Mouse (Mus musculus): ENCODE measurements at regions not wholly inside any gene's neighbourhood (a gene's known extent, or its start where the extent isn't known, plus 50 kb on each side); places are given as distances from the start of the nearest gene placed in this dataset.
A peak's percentile ranks its signal among the peaks of the same experiment; 100 is the strongest.

GRCm38 (mm10) chr3:144020189-144020940, 184.7 kb downstream of the Lmo4 start:
- peak; percentile 32; the same call in 1 of the 2 replicates for ATAC-seq (ENCODE audit: low FRiP score)
- 74% methylated on average over 8 of the region's 8 CpGs for WGBS
- Histone ChIP-seq H3K4me3 (no peak overlapping the region), H3K27ac (0 out of 2 replicates have a peak overlapping the region, but pooled peaks have one; percentile 35), H3K4me1 (0 out of 2 replicates have a peak, but pooled peaks cover under 1% of the 10 kb centered on the region), H3K9me3 (replicated peaks) (no peaks in the 10 kb centered on the region), H3K36me3 (no peaks in the 10 kb centered on the region), H3K27me3 (no peaks in the 10 kb centered on the region), H3K9ac (no peak overlapping the region), H3K4me2 (replicated peaks) (no peak overlapping the region)

- H3K4me3 ChIP-seq = no peak overlapping the region
- H3K27me3 ChIP-seq = no peaks in the 10 kb centered on the region
- no peak overlapping the region for H3K27ac ChIP-seq
- no peaks in the 10 kb centered on the region for H3K4me1 ChIP-seq
- H3K4me2 ChIP-seq (replicated peaks) = no peak overlapping the region
- 64% methylated on average over 2 of the region's 2 CpGs for WGBS
- no peak for ATAC-seq (ENCODE audit: low FRiP score)
- no peaks in the 10 kb centered on the region for H3K36me3 ChIP-seq
- no peak overlapping the region for H3K9ac ChIP-seq
- H3K9me3 ChIP-seq (replicated peaks) = no peaks in the 10 kb centered on the region
Measured at GRCm38 (mm10) chr3:144019293-144019692, 185.7 kb downstream of the Lmo4 start.

- Histone ChIP-seq H3K36me3 (no peaks in the 10 kb centered on the region), H3K9ac (no peak overlapping the region), H3K27ac (no peak overlapping the region), H3K4me2 (replicated peaks) (no peak overlapping the region), H3K27me3 (no peaks in the 10 kb centered on the region), H3K4me3 (no peak overlapping the region), H3K9me3 (replicated peaks) (no peaks in the 10 kb centered on the region), H3K4me1 (no peaks in the 10 kb centered on the region)
- ATAC-seq (ENCODE audit: low FRiP score) = no peak
- 79% methylated on average over 4 of the region's 4 CpGs for WGBS
Measured at GRCm38 (mm10) chr3:144018559-144018958, 186.5 kb downstream of the Lmo4 start.

GRCm38 (mm10) chr3:144015236-144015635, 189.8 kb downstream of the Lmo4 start:
- WGBS = 85% methylated on average over 3 of the region's 3 CpGs

GRCm38 (mm10) chr3:144013481-144014125, 191.4 kb downstream of the Lmo4 start:
- Histone ChIP-seq H3K27ac (no peak overlapping the region), H3K9ac (no peak overlapping the region), H3K27me3 (no peaks in the 10 kb centered on the region), H3K9me3 (replicated peaks) (no peaks in the 10 kb centered on the region), H3K4me2 (replicated peaks) (no peak overlapping the region), H3K4me3 (no peak overlapping the region), H3K36me3 (no peaks in the 10 kb centered on the region), H3K4me1 (peaks cover 17% of the 10 kb centered on the region)
- 62% methylated on average over 8 of the region's 8 CpGs for WGBS
- no peak for ATAC-seq (ENCODE audit: low FRiP score)

More at GRCm38 (mm10) chr3:144015236-144015635, 189.8 kb downstream of the Lmo4 start:
- Histone ChIP-seq H3K27ac (no peak overlapping the region), H3K4me2 (replicated peaks) (no peak overlapping the region), H3K4me3 (no peak overlapping the region), H3K4me1 (peaks cover 17% of the 10 kb centered on the region), H3K9ac (no peak overlapping the region), H3K9me3 (replicated peaks) (no peaks in the 10 kb centered on the region), H3K36me3 (no peaks in the 10 kb centered on the region), H3K27me3 (no peaks in the 10 kb centered on the region)
- no peak for ATAC-seq (ENCODE audit: low FRiP score)

GRCm38 (mm10) chr3:144012820-144013219, 192.2 kb downstream of the Lmo4 start:
- no peak overlapping the region for H3K27ac ChIP-seq
- no peak overlapping the region for H3K4me2 ChIP-seq (replicated peaks)
- H3K9ac ChIP-seq = no peak overlapping the region
- no peak for ATAC-seq (ENCODE audit: low FRiP score)
- no peak overlapping the region for H3K4me3 ChIP-seq
- no peaks in the 10 kb centered on the region for H3K27me3 ChIP-seq
- WGBS = 60% methylated on average over 6 of the region's 6 CpGs
- peaks cover 17% of the 10 kb centered on the region for H3K4me1 ChIP-seq
- H3K36me3 ChIP-seq = no peaks in the 10 kb centered on the region
- H3K9me3 ChIP-seq (replicated peaks) = no peaks in the 10 kb centered on the region

GRCm38 (mm10) chr3:144012173-144012572, 192.8 kb downstream of the Lmo4 start:
- Histone ChIP-seq H3K4me3 (no peak overlapping the region), H3K27ac (no peak overlapping the region), H3K36me3 (no peaks in the 10 kb centered on the region), H3K27me3 (no peaks in the 10 kb centered on the region), H3K9me3 (replicated peaks) (no peaks in the 10 kb centered on the region), H3K4me1 (peaks cover 17% of the 10 kb centered on the region), H3K9ac (no peak overlapping the region), H3K4me2 (replicated peaks) (no peak overlapping the region)
- ATAC-seq (ENCODE audit: low FRiP score) = no peak
- 66% methylated on average over 3 of the region's 3 CpGs for WGBS

GRCm38 (mm10) chr3:144011456-144012025, 193.5 kb downstream of the Lmo4 start:
- no peak overlapping the region for H3K9ac ChIP-seq
- H3K27me3 ChIP-seq = no peaks in the 10 kb centered on the region
- no peak overlapping the region for H3K4me3 ChIP-seq
- no peaks in the 10 kb centered on the region for H3K9me3 ChIP-seq (replicated peaks)
- no peaks in the 10 kb centered on the region for H3K36me3 ChIP-seq
- no peak for ATAC-seq (ENCODE audit: low FRiP score)
- WGBS = 53% methylated on average over 12 of the region's 12 CpGs
- H3K27ac ChIP-seq = 0 out of 2 replicates have a peak overlapping the region, but pooled peaks have one; percentile 17
- no peak overlapping the region for H3K4me2 ChIP-seq (replicated peaks)
- H3K4me1 ChIP-seq = peaks cover 17% of the 10 kb centered on the region

- Histone ChIP-seq H3K27me3 (no peaks in the 10 kb centered on the region), H3K4me2 (replicated peaks) (0 out of 2 replicates have a peak overlapping the region, but pooled peaks have one; percentile 21), H3K4me3 (no peak overlapping the region), H3K9ac (no peak overlapping the region), H3K4me1 (peaks cover 17% of the 10 kb centered on the region), H3K27ac (no peak overlapping the region), H3K36me3 (no peaks in the 10 kb centered on the region), H3K9me3 (replicated peaks) (no peaks in the 10 kb centered on the region)
- no peak for ATAC-seq (ENCODE audit: low FRiP score)
- WGBS = 28% methylated on average over 6 of the region's 6 CpGs
Measured at GRCm38 (mm10) chr3:144010558-144010957, 194.5 kb downstream of the Lmo4 start.

GRCm38 (mm10) chr3:144007111-144007619, 197.9 kb downstream of the Lmo4 start:
- no peak overlapping the region for H3K27ac ChIP-seq
- H3K27me3 ChIP-seq = no peaks in the 10 kb centered on the region
- no peak overlapping the region for H3K9ac ChIP-seq
- no peak overlapping the region for H3K4me2 ChIP-seq (replicated peaks)
- WGBS = 39% methylated on average over 4 of the region's 4 CpGs
- H3K4me3 ChIP-seq = no peak overlapping the region
- ATAC-seq (ENCODE audit: low FRiP score) = no peak
- no peaks in the 10 kb centered on the region for H3K36me3 ChIP-seq
- H3K9me3 ChIP-seq (replicated peaks) = no peaks in the 10 kb centered on the region
- H3K4me1 ChIP-seq = peaks cover 13% of the 10 kb centered on the region

- H3K4me1 ChIP-seq = no peaks in the 10 kb centered on the region
- H3K9me3 ChIP-seq (replicated peaks) = no peaks in the 10 kb centered on the region
- no peak overlapping the region for H3K27ac ChIP-seq
- H3K9ac ChIP-seq = no peak overlapping the region
- no peak for ATAC-seq (ENCODE audit: low FRiP score)
- 86% methylated on average over 8 of the region's 8 CpGs for WGBS
- H3K27me3 ChIP-seq = no peaks in the 10 kb centered on the region
- no peaks in the 10 kb centered on the region for H3K36me3 ChIP-seq
- H3K4me3 ChIP-seq = no peak overlapping the region
- no peak overlapping the region for H3K4me2 ChIP-seq (replicated peaks)
Measured at GRCm38 (mm10) chr3:143997909-143998308, 207.1 kb downstream of the Lmo4 start.

- Histone ChIP-seq H3K9me3 (replicated peaks) (no peaks in the 10 kb centered on the region), H3K27me3 (no peaks in the 10 kb centered on the region), H3K4me2 (replicated peaks) (no peak overlapping the region), H3K4me1 (no peaks in the 10 kb centered on the region), H3K9ac (no peak overlapping the region), H3K4me3 (no peak overlapping the region), H3K27ac (no peak overlapping the region), H3K36me3 (no peaks in the 10 kb centered on the region)
- WGBS = 92% methylated on average over 3 of the region's 3 CpGs
- no peak; the same call in 1 of the 2 replicates for ATAC-seq (ENCODE audit: low FRiP score)
Measured at GRCm38 (mm10) chr3:143995045-143995444, 210.0 kb downstream of the Lmo4 start.

Data from hindbrain, embryonic 12.5 days (tissue).